Mouse (Mus musculus) retina, adult 2 months (tissue): ENCODE results near the gene Plxdc2.

ENCODE experiments used
- DNase-seq: peaks from one replicate; pipeline ENCODE4 v3.0.0-alpha.2; 2012; ENCODE audit warnings: low read depth, low spot score

Gene Plxdc2

GRCm38 (mm10) chr2:16571169-16571751 lies 215.2 kb downstream of the Plxdc2 start:
- no peak for DNase-seq

- no peak for DNase-seq
These were observed 220.5 kb downstream of the Plxdc2 start for GRCm38 (mm10) chr2:16576566-16576965.

- DNase-seq, result no peak
These were observed 222.0 kb downstream of the Plxdc2 start for GRCm38 (mm10) chr2:16578153-16578552.

GRCm38 (mm10) chr2:16588546-16588945 lies 232.4 kb downstream of the Plxdc2 start:
- DNase-seq, result no peak

GRCm38 (mm10) chr2:16595451-16595850 lies 239.3 kb downstream of the Plxdc2 start:
- DNase-seq, result no peak

GRCm38 (mm10) chr2:16598231-16598630 lies 242.1 kb downstream of the Plxdc2 start:
- no peak for DNase-seq

- no peak for DNase-seq
These were observed 248.2 kb downstream of the Plxdc2 start for GRCm38 (mm10) chr2:16604291-16604690.

GRCm38 (mm10) chr2:16607792-16608586 lies 251.9 kb downstream of the Plxdc2 start:
- no peak for DNase-seq

- no peak for DNase-seq
These were observed 286.0 kb downstream of the Plxdc2 start for GRCm38 (mm10) chr2:16642061-16642460.

GRCm38 (mm10) chr2:16651713-16652112 lies 295.6 kb downstream of the Plxdc2 start:
- DNase-seq, result no peak

GRCm38 (mm10) chr2:16664516-16664915 lies 308.4 kb downstream of the Plxdc2 start:
- no peak for DNase-seq

- DNase-seq, result peak; percentile 13
These were observed 312.3 kb downstream of the Plxdc2 start for GRCm38 (mm10) chr2:16668391-16668790.

GRCm38 (mm10) chr2:16682905-16683304 lies 326.8 kb downstream of the Plxdc2 start:
- no peak for DNase-seq

GRCm38 (mm10) chr2:16683739-16684138 lies 327.6 kb downstream of the Plxdc2 start:
- DNase-seq, result no peak

- DNase-seq, result no peak
These were observed 328.4 kb downstream of the Plxdc2 start for GRCm38 (mm10) chr2:16684529-16684928.

GRCm38 (mm10) chr2:16696390-16696789 lies 340.3 kb downstream of the Plxdc2 start:
- no peak for DNase-seq

- DNase-seq, result no peak
These were observed 341.1 kb downstream of the Plxdc2 start for GRCm38 (mm10) chr2:16697181-16697580.

GRCm38 (mm10) chr2:16706227-16706626 lies 350.1 kb downstream of the Plxdc2 start:
- no peak for DNase-seq

GRCm38 (mm10) chr2:16709885-16710284 lies 353.8 kb downstream of the Plxdc2 start:
- no peak for DNase-seq

- DNase-seq, result no peak
These were observed 374.9 kb downstream of the Plxdc2 start for GRCm38 (mm10) chr2:16731033-16731432.

GRCm38 (mm10) chr2:16734381-16734780 lies 378.3 kb downstream of the Plxdc2 start:
- no peak for DNase-seq

GRCm38 (mm10) chr2:16738241-16738640 lies 382.1 kb downstream of the Plxdc2 start:
- DNase-seq, result no peak

GRCm38 (mm10) chr2:16741813-16742212 lies 385.7 kb downstream of the Plxdc2 start:
- no peak for DNase-seq
